Mouse (Mus musculus) frontal cortex, postnatal 25 days (tissue): ENCODE results near the gene H3f3a.

Source experiments
- DNase-seq, 2 experiments: peaks; one replicate each; pipeline ENCODE4 v3.0.0; 2022; ENCODE audit warnings: low spot score in 2 of 2

The H3f3a gene

DNA sequence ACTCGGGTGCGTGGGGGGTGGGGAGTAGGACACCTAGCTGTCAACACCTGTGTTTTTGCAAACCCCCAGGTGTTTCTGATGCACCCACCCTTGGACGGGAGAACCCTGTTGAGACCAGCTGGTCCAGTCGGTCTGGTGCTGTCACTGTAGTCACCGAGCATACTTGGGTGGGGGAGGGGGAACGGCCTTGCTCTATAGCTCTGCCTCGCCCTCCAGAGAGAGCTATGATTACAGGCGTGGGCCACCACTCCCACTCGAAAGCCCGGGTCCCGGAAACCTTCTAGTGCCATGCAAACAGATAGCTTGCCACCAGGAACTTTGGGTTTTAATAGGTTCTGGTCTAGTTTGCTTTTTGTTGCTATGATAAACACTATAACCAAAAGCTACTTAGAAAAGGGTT, 51.6 kb downstream of the H3f3a start:
- DNase-seq = no peak

DNA sequence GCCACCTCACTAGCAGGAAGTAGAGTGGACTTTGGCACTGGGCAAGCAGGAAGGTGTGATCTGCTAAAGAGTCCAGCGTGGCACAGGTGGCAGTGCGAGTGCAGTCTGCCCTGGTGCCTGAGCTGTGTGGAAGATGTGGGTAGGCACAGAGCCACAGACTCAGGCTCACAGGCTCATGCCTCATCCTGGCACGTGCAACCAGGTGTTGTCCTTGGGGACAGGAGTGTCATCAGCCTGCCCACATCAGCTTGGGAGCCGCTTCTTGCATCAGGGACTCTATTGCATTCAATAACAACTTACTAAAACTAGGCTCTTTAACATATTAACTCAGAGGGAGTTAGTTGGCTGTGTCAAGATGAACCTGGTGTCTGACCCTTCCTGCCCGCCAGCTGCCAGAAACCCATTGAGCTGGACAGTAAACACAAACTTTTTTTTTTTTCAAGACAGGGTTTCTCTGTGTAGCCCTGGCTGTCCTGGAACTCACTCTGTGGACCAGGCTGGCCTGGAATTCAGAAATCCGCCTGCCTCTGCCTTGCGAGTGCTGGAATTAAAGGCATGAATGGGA, 55.7 kb downstream of the H3f3a start:
- no peak for DNase-seq

DNA sequence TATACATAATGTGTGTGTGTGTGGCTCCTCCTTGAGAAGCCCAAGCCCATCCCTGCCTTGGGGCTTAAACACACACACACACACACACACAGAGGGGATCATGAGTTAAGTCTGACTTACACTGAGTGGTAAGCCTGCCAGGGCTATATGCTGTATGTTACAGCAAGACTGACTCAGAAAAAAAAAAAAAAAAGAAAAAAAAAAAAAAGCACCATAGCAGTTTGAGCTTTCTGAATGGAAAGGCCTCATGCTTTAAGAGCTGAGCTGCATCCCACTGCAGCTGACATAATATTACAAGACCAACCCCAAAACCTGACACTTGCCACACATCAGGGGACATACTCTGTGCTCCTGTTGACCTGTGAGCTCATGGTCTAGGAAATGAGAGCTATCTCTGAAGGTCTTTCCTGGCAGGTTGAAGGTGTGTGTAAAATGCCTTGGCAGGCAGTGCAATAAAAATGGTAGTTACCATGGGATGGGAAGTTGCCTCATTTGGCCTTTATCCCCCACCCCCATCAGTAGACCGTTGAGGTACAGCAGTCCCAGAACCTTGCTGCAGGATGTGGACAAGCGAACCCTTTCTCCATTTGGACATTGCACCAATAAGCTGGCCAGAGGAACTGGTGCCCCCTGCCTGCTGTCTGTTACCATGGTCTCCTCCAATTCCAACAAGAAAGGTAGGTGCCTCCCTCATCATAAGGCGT, 56.3 kb downstream of the H3f3a start:
- DNase-seq = no peak

DNA sequence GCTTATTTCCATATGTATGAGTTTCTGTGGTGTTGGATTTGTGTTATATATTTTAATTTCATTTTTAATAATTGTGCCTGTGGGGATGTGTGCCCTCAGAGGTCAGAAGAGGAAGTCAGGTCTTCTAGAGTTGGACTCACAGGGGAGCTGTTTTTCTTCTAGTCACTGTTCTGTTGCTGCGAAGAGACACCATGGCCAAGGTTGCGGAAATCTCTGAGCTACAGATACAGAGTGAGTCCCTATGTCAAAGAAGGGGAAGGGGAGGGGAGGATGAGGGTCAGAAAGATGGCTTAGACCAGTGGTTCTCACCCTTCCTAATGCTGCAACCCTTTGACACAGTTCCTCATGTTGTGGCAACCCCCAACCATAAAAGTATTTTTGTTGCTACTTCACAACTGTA, 57.0 kb downstream of the H3f3a start:
- no peak for DNase-seq

DNA sequence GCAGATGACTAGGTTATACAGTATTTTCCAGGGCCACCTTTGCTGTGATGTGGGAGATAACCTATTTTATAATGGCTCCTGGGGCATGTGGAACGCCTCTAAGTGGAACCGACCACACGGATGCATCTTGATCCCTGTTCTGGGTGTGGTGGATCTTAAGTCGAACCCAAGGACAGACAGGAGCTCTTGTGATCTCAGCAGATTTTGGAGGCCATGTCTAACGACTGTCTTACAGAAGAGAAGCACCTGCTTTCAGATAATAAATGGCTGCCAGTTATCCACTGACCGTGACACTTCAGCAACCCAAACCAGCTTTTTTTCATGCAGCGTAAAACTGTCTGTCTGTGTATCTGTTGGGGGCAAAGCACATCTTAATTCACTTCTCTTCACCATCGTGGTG, 59.4 kb downstream of the H3f3a start:
- DNase-seq = no peak

DNA sequence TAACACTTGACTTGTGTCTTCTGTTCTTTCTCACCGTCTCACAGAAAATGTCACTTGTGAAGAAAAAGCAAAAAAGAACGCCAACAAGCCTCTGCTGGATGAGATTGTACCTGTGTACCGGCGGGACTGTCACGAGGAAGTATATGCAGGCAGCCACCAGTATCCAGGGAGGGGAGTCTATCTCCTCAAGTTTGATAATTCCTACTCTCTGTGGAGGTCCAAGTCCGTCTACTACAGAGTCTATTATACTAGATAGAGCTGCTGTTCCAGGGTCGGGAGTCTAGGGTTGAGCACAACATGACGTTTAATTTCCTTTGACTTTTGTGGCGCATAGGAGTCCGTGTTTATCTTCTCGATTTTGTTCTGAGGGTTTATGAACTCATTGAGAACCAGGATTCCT, 61.6 kb downstream of the H3f3a start:
- DNase-seq = no peak
